Mouse (Mus musculus): Measurements from ENCODE around the gene Gpd2. TPM values are rescaled to one million over a fixed set of nuclear protein-coding genes. Genes with fewer than 3 reads are reported as not detected.

The Gpd2 gene
- polyA plus RNA-seq, 1 experiment from 2014 or later: 16.6 TPM

DNA sequence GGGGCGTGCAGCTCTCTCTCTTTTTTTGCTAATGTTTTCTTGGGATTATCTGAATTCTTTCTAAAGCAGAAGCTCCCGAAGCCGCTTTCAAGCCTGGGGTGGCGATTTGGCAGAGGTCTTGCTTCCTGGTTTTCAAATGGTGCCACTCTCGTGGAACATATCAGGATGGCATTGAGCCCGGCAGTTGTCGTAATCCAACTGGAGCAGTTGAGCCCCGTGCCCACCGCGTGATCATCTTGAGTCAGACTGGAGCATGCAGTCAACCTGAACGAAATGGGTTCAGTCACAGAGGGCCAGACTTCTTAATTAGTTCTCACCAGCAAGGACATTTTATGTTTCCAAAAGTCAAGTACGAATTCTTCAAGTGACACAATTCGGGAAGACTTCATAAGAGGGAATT lies 158.6 kb downstream of the Gpd2 start:
- Histone ChIP-seq H3K4me1 (replicated peaks) (no peaks in the 10 kb centered on the region), H3K4me2 (no peak overlapping the region), H3K27me3 (replicated peaks) (no peaks in the 10 kb centered on the region), H3K9me3 (replicated peaks) (no peaks in the 10 kb centered on the region), H3K36me3 (no peaks in the 10 kb centered on the region), H3K9ac (no peak overlapping the region), H3K27ac (ENCODE audit: poor library complexity, severe bottlenecking) (no peak overlapping the region), H3K4me3 (no peak overlapping the region)
- 86% methylated on average over 13 of the region's 13 CpGs for WGBS
- no peak for ATAC-seq (ENCODE audit: insufficient number of reproducible peaks, low FRiP score)

- H3K9ac ChIP-seq: no peak overlapping the region
- H3K4me1 ChIP-seq (replicated peaks): no peaks in the 10 kb centered on the region
- H3K4me3 ChIP-seq: no peak overlapping the region
- H3K27me3 ChIP-seq (replicated peaks): no peaks in the 10 kb centered on the region
- no peak overlapping the region for H3K4me2 ChIP-seq
- WGBS: 87% methylated on average over 3 of the region's 3 CpGs
- H3K27ac ChIP-seq (ENCODE audit: poor library complexity, severe bottlenecking): no peak overlapping the region
- H3K9me3 ChIP-seq (replicated peaks): no peaks in the 10 kb centered on the region
- no peaks in the 10 kb centered on the region for H3K36me3 ChIP-seq
- no peak for ATAC-seq (ENCODE audit: insufficient number of reproducible peaks, low FRiP score)
Measured at GRCm38 (mm10) chr2:57397727-57398126, 160.3 kb downstream of the Gpd2 start.

GRCm38 (mm10) chr2:57407414-57408019 lies 170.1 kb downstream of the Gpd2 start:
- ATAC-seq (ENCODE audit: insufficient number of reproducible peaks, low FRiP score): no peak
- H3K9ac ChIP-seq: no peak overlapping the region
- H3K4me3 ChIP-seq: no peak overlapping the region
- no peaks in the 10 kb centered on the region for H3K4me1 ChIP-seq (replicated peaks)
- no peak overlapping the region for H3K4me2 ChIP-seq
- no peaks in the 10 kb centered on the region for H3K27me3 ChIP-seq (replicated peaks)
- no peak overlapping the region for H3K27ac ChIP-seq (ENCODE audit: poor library complexity, severe bottlenecking)
- no peaks in the 10 kb centered on the region for H3K36me3 ChIP-seq
- H3K9me3 ChIP-seq (replicated peaks): no peaks in the 10 kb centered on the region
- WGBS: 72% methylated on average over 4 of the region's 4 CpGs

GRCm38 (mm10) chr2:57408413-57408812 lies 171.0 kb downstream of the Gpd2 start:
- Histone ChIP-seq H3K9me3 (replicated peaks) (no peaks in the 10 kb centered on the region), H3K27me3 (replicated peaks) (no peaks in the 10 kb centered on the region), H3K4me1 (replicated peaks) (no peaks in the 10 kb centered on the region), H3K27ac (ENCODE audit: poor library complexity, severe bottlenecking) (no peak overlapping the region), H3K9ac (no peak overlapping the region), H3K36me3 (no peaks in the 10 kb centered on the region), H3K4me3 (no peak overlapping the region), H3K4me2 (no peak overlapping the region)
- WGBS: 80% methylated on average over 4 of the region's 4 CpGs
- no peak for ATAC-seq (ENCODE audit: insufficient number of reproducible peaks, low FRiP score)

DNA sequence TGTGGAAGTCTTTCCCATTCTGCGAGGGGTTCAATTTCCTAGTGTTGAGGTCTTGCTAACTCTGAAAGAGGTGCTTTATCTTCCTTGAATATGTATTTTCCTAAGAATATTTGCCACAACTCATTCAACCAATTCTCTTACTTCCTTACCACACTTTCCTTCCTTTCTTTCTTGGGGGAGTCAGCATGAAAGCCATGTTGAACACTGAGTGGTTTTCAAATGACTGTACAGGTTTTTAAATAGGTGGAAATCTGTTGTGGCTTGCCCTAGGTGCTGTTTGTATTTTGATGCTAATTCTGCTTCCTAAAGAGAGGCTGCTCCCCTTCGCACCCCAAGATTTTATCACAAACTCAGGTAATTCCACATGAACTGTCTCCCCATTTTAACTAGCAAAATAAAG lies 174.1 kb downstream of the Gpd2 start:
- no peak for ATAC-seq (ENCODE audit: insufficient number of reproducible peaks, low FRiP score)
- Histone ChIP-seq H3K4me3 (no peak overlapping the region), H3K27ac (ENCODE audit: poor library complexity, severe bottlenecking) (no peak overlapping the region), H3K9ac (no peak overlapping the region), H3K4me2 (no peak overlapping the region), H3K4me1 (replicated peaks) (no peaks in the 10 kb centered on the region), H3K36me3 (no peaks in the 10 kb centered on the region), H3K9me3 (replicated peaks) (no peaks in the 10 kb centered on the region), H3K27me3 (replicated peaks) (no peaks in the 10 kb centered on the region)
- 78% methylated on average over 2 of the region's 2 CpGs for whole genome bisulfite sequencing

GRCm38 (mm10) chr2:57414550-57415160 lies 177.2 kb downstream of the Gpd2 start:
- Histone ChIP-seq H3K4me3 (no peak overlapping the region), H3K27me3 (replicated peaks) (no peaks in the 10 kb centered on the region), H3K4me2 (no peak overlapping the region), H3K9me3 (replicated peaks) (no peaks in the 10 kb centered on the region), H3K36me3 (no peaks in the 10 kb centered on the region), H3K9ac (no peak overlapping the region), H3K4me1 (replicated peaks) (no peaks in the 10 kb centered on the region), H3K27ac (ENCODE audit: poor library complexity, severe bottlenecking) (no peak overlapping the region)
- 78% methylated on average over 9 of the region's 9 CpGs for WGBS
- no peak for ATAC-seq (ENCODE audit: insufficient number of reproducible peaks, low FRiP score)

DNA sequence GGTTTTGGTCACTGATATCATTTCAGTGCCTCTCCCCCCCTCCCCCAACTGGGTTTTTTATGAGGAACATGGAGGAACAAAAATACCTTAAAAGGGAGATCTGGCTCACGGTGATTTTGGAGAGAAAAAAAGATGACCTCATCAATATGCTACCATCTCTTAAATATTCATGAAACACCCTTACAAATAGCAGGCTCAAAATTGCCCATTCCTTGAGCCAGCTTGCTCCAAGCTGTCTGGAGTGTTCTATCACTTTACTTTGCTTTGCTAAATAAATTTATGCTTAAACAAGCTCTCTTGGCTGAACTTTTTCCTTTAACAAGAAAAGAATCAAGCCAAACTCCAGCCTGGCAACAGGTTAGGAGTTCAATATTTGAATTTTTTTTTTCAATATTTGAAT lies 179.3 kb downstream of the Gpd2 start:
- 73% methylated on average over 1 of the region's 1 CpGs for WGBS
- no peak for ATAC-seq (ENCODE audit: insufficient number of reproducible peaks, low FRiP score)
- H3K4me2 ChIP-seq: no peak overlapping the region

More for the DNA sequence above, 179.3 kb downstream of the Gpd2 start:
- Histone ChIP-seq H3K9ac (no peak overlapping the region), H3K4me3 (no peak overlapping the region), H3K9me3 (replicated peaks) (no peaks in the 10 kb centered on the region), H3K27me3 (replicated peaks) (no peaks in the 10 kb centered on the region), H3K36me3 (no peaks in the 10 kb centered on the region), H3K27ac (ENCODE audit: poor library complexity, severe bottlenecking) (no peak overlapping the region), H3K4me1 (replicated peaks) (no peaks in the 10 kb centered on the region)

Other genes starting within 250 kb of the Gpd2 start
- 3.5 and 3.8 TPM in 2 replicates for gene Nr4a2, start 113.6 kb upstream of the Gpd2 start, polyA plus RNA-seq (2016; fragmentation: Nextera tagmentation; extraction: Ambion mirVana)

Data from heart, embryonic 12.5 days (tissue).